Mouse (Mus musculus) lung, embryonic 15.5 days (tissue): ENCODE measurements around the gene Gstp1. TPM values are rescaled to one million over a fixed set of nuclear protein-coding genes. Genes with fewer than 3 reads are reported as not detected.

Experiments used
- polyA plus RNA-seq: library from polyadenylated mRNA; unstranded; fragments of >200 nt; fragmentation: Nextera tagmentation; extraction: Ambion mirVana; gene quantifications from 2 replicates; pipeline ENCODE4 v1.2.1, GENCODE M21; 2015

Gstp1 gene
- polyA plus RNA-seq, 1 experiment from 2014 or later = 470 TPM

Other genes starting within 250 kb of the Gstp1 start
- 55.8 and 68.1 TPM in 2 replicates for gene Chka, start 186.2 kb downstream of the Gstp1 start, polyA plus RNA-seq
- gene Tcirg1, start 130.9 kb downstream of the Gstp1 start, polyA plus RNA-seq = 46.6 and 53.1 TPM in 2 replicates
- gene Ndufs8, start 125.2 kb downstream of the Gstp1 start, polyA plus RNA-seq = 303 and 306 TPM in 2 replicates
- 3.5 and 4.6 TPM in 2 replicates for gene Aldh3b1, start 108.2 kb downstream of the Gstp1 start, polyA plus RNA-seq
- 18.4 and 22.3 TPM in 2 replicates for gene Unc93b1, start 102.8 kb downstream of the Gstp1 start, polyA plus RNA-seq
- gene Aldh3b3, start 79.3 kb downstream of the Gstp1 start, polyA plus RNA-seq = 0.11 and 0.13 TPM in 2 replicates
- 1.3 and 1.5 TPM in 2 replicates for gene Aldh3b2, start 65.7 kb downstream of the Gstp1 start, polyA plus RNA-seq
- gene Acy3, start 51.4 kb downstream of the Gstp1 start, polyA plus RNA-seq = 11.1 and 12.5 TPM in 2 replicates
- not detected in 2 replicates for gene Tbx10, start 45.2 kb downstream of the Gstp1 start, polyA plus RNA-seq
- gene Nudt8, start 37.4 kb downstream of the Gstp1 start, polyA plus RNA-seq = 25.9 and 28.0 TPM in 2 replicates
- 2.3 and 2.4 TPM in 2 replicates for gene Gm49405, start 37.4 kb downstream of the Gstp1 start, polyA plus RNA-seq
- 3.6 and 4.9 TPM in 2 replicates for gene Doc2g, start 34.7 kb downstream of the Gstp1 start, polyA plus RNA-seq
- gene Ndufv1, start 25.2 kb downstream of the Gstp1 start, polyA plus RNA-seq = 191 and 199 TPM in 2 replicates
- 3.9 and 5.2 TPM in 2 replicates for gene Gstp2, start 8.0 kb upstream of the Gstp1 start, polyA plus RNA-seq
- gene Gstp3, start 21.6 kb upstream of the Gstp1 start, polyA plus RNA-seq = 0.22 and 0.83 TPM in 2 replicates
- not detected in 2 replicates for gene Cabp2, start 43.6 kb upstream of the Gstp1 start, polyA plus RNA-seq
- gene Cdk2ap2, start 59.2 kb upstream of the Gstp1 start, polyA plus RNA-seq = 100 and 103 TPM in 2 replicates
- 12.5 and 13.8 TPM in 2 replicates for gene Pitpnm1, start 62.0 kb upstream of the Gstp1 start, polyA plus RNA-seq
- 104 and 106 TPM in 2 replicates for gene Aip, start 87.9 kb upstream of the Gstp1 start, polyA plus RNA-seq
- not detected in 2 replicates for gene Gpr152, start 101.8 kb upstream of the Gstp1 start, polyA plus RNA-seq
- 0.11 TPM in 1 of 2 replicates, not detected in the other for gene Cabp4, start 106.0 kb upstream of the Gstp1 start, polyA plus RNA-seq
- gene Coro1b, start 110.6 kb upstream of the Gstp1 start, polyA plus RNA-seq = 157 and 168 TPM in 2 replicates
- gene Ptprcap, start 115.6 kb upstream of the Gstp1 start, polyA plus RNA-seq = 3.4 and 13.5 TPM in 2 replicates
- 45.0 and 49.4 TPM in 2 replicates for gene Rps6kb2, start 125.4 kb upstream of the Gstp1 start, polyA plus RNA-seq
- gene Carns1, start 137.5 kb upstream of the Gstp1 start, polyA plus RNA-seq = 2.4 and 2.8 TPM in 2 replicates
- gene Tbc1d10c, start 153.3 kb upstream of the Gstp1 start, polyA plus RNA-seq = 2.5 and 6.7 TPM in 2 replicates
- gene Ppp1ca, start 154.1 kb upstream of the Gstp1 start, polyA plus RNA-seq = 974 TPM in 2 replicates
- 32.5 and 34.7 TPM in 2 replicates for gene Rad9a, start 163.7 kb upstream of the Gstp1 start, polyA plus RNA-seq
- 4.7 and 5.5 TPM in 2 replicates for gene Clcf1, start 176.3 kb upstream of the Gstp1 start, polyA plus RNA-seq
- not detected in 2 replicates for gene AC109138.7, start 176.4 kb upstream of the Gstp1 start, polyA plus RNA-seq
- gene Pold4, start 193.9 kb upstream of the Gstp1 start, polyA plus RNA-seq = 27.6 and 32.4 TPM in 2 replicates
- 15.2 and 16.9 TPM in 2 replicates for gene Ssh3, start 231.2 kb upstream of the Gstp1 start, polyA plus RNA-seq
- gene Ankrd13d, start 245.2 kb upstream of the Gstp1 start, polyA plus RNA-seq = 3.3 and 4.2 TPM in 2 replicates